Mouse (Mus musculus): ENCODE measurements around the gene Lrmp.

Gene Lrmp

DNA sequence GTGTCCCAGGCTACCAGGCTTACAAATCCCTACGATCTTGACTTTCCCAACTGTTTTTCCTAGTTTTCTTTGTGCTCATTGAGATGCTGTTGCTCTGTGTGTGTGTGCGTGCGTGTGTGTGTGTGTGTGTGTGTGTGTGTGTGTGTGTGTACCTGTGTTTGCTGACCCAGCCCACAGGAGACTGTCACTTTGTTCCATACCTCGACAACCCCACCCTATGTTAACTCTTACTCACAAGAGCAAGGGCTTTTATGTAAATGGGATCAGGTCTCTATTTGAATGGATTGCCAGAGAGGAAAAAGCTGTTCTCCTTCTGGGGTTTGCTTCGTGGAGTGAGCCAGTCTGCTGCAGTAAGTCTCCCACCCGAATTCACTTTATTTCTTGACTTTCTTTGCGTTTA lies 29.7 kb downstream of the Lrmp start:
- no peak for TF ChIP-seq GATA4 (IDR thresholded peaks at IDR 0.05; ENCODE audit: insufficient replicate concordance, low read length)

GRCm38 (mm10) chr6:145147716-145148115 lies 32.3 kb downstream of the Lrmp start:
- no peak for TF ChIP-seq GATA4 (IDR thresholded peaks at IDR 0.05; ENCODE audit: insufficient replicate concordance, low read length)

GRCm38 (mm10) chr6:145149054-145149453 lies 33.6 kb downstream of the Lrmp start:
- TF ChIP-seq GATA4 (IDR thresholded peaks at IDR 0.05; ENCODE audit: insufficient replicate concordance, low read length), result no peak

GRCm38 (mm10) chr6:145158619-145159018 lies 43.2 kb downstream of the Lrmp start:
- no peak for TF ChIP-seq GATA4 (IDR thresholded peaks at IDR 0.05; ENCODE audit: insufficient replicate concordance, low read length)

GRCm38 (mm10) chr6:145160581-145160980 lies 45.1 kb downstream of the Lrmp start:
- TF ChIP-seq GATA4 (IDR thresholded peaks at IDR 0.05; ENCODE audit: insufficient replicate concordance, low read length), result no peak

DNA sequence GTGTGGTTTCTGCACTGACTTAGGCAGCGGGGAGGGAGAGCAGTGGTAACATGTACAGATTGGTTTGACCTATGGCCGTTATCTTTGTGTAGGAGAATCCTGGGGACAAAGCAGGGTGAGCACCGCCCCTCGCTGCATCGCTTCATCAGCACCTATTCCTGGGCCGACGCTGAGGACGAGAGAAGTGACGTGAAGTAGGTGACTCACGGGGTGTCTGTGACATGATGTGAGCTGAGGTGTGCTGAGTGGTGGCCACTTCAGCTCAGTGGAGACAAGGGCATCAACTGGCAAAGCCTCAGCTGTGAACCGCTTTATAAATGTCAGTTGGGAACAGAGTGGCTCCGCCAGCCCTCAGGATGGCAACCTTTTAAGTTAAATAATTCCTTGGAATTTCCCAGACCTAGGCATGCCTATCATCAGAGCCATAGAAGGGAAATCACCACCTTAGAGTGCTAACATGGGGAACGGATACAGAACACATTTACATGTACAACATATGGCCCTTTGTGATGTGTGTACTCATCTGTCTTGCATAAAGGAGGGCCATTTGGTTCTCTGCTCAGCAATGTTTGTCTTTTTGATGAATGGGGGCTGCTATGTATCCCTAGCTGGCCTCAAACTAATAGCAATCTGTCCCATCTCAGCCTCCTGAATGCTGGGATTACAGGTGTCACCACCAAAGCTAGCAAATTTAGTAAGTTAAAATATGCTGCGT lies 56.6 kb downstream of the Lrmp start:
- TF ChIP-seq GATA4 (IDR thresholded peaks at IDR 0.05; ENCODE audit: insufficient replicate concordance, low read length), result no peak

GRCm38 (mm10) chr6:145173781-145174191 lies 58.3 kb downstream of the Lrmp start:
- no peak for TF ChIP-seq GATA4 (IDR thresholded peaks at IDR 0.05; ENCODE audit: insufficient replicate concordance, low read length)

DNA sequence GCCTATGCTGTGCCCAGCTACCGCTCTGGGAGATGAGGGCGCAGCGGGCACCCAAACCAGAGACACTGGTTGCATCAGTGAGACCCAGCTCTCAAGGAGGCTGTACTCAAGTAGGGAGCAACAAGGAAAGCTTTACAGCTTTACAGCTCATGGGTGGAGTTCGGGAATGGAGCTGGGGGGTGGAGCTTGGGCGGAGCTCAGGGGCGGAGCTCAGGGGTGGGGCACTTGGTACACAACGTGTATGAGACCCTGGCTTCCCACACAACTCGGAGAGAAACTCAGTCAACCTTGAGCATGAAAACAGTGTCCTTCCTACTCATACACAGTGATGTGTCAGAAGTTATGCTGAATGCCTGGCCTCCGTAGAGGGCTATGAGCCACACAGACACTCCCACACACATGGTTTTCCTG lies 60.1 kb downstream of the Lrmp start:
- no peak for TF ChIP-seq GATA4 (IDR thresholded peaks at IDR 0.05; ENCODE audit: insufficient replicate concordance, low read length)

DNA sequence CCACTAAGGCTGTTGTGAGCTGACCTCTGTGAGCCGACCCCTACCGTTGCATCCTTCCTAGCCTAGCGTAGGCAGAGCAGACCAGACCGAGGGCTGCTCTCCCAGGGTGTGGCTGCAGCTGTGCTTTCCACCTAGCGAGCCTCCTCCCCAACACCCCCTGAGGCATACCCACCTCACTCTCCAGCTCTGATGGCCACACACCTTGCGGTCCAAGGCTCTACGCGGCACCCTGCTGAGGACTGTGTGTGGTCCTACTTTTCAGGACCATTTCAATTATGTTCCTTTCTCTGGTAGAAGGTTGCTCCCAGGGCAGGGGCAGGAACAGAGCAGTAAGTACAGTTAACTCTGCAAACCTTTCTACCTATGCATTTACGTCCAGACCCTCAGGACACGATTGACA lies 61.0 kb downstream of the Lrmp start:
- TF ChIP-seq GATA4 (IDR thresholded peaks at IDR 0.05; ENCODE audit: insufficient replicate concordance, low read length), result no peak

GRCm38 (mm10) chr6:145179665-145180064 lies 64.2 kb downstream of the Lrmp start:
- no peak for TF ChIP-seq GATA4 (IDR thresholded peaks at IDR 0.05; ENCODE audit: insufficient replicate concordance, low read length)

DNA sequence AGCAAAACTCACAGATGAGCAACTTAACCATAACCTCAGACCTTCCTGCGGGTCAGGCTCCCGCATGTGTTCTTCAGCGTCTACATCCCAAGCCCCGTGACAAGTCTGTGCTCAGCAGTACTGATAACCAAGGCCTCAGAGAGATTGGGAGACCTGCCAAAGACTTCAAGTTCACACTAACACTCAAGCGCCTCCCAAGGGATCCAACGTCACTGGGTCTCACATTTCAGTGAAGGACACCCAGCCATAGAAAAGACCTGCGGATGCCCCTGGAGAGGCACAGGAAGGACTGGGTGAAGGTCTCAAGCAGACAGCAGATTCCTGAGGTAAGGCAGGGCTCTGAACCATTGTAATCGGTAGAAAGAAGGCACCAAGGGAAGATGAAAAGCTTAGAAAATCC lies 66.6 kb downstream of the Lrmp start:
- no peak for TF ChIP-seq GATA4 (IDR thresholded peaks at IDR 0.05; ENCODE audit: insufficient replicate concordance, low read length)

DNA sequence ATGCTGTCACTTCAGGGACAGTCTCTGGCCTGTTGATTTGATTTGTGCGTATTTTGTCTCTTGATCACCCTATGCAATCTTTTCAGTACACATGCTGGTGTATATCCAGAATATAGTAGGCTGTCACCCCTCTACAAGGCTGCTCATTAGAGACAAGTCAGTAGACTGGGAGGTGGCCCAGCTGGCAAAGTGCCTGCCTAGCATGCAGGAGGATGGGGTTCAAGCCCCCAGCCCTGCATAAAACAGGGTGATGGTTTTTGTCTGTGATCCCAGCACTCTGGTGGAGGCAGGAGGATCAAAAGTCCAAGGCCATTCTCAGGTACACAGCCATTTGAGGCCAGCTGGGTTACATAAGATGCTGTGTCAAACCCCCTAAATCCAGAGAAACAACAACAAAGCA lies 70.6 kb downstream of the Lrmp start:
- no peak for TF ChIP-seq GATA4 (IDR thresholded peaks at IDR 0.05; ENCODE audit: insufficient replicate concordance, low read length)

DNA sequence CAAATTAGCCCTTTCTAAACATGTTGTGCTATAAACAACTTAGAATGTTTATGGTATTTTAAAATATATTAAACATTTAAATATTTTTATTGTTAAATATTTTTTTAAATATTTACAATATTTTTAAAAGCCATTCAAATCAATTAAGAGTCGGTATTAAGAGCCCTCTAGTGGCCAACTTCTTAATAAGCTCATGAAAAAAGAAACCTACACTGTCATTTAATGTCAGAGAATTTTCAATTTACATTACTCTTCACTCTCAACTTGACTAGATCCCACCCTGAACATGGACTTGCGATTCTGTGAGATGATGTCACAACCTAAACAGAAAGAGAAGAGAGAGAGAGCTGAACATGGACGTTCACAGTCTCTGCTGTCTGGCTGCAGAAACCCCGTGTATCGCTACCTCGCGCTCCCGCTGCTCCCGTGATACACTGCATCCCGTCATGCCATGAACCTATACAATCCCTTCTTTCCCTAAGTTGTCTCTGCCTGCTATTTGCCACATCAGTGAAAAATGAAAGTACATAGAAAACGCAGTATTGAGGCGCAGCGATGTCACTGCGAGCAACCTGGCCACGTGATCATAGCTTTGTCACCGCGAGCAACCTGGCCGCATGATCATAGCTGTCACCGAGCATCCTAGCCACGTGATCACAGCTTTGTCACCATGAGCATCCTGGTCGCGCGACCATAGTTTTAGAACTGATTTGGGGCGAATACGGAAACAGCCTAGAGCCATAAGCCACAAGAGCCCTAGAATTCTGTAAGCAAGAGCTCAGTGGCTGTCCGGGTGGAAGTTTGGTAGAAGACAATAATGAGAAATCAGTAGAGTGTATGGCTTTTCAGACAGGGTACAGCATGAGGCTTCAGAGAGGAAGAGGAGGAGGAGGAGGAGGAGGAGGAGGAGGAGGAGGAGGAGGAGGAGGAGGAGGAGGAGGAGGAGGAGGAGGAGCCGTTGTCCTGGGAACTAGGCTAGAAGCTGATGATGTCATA lies 71.9 kb downstream of the Lrmp start:
- TF ChIP-seq GATA4 (IDR thresholded peaks at IDR 0.05; ENCODE audit: insufficient replicate concordance, low read length), result no peak

- no peak for TF ChIP-seq GATA4 (IDR thresholded peaks at IDR 0.05; ENCODE audit: insufficient replicate concordance, low read length)
Observed at GRCm38 (mm10) chr6:145193038-145193437, 77.6 kb downstream of the Lrmp start.

- no peak for TF ChIP-seq GATA4 (IDR thresholded peaks at IDR 0.05; ENCODE audit: insufficient replicate concordance, low read length)
Observed at GRCm38 (mm10) chr6:145193446-145193845, 78.0 kb downstream of the Lrmp start.
